Mouse (Mus musculus) fibroblast of lung, adult 2 months (primary cell): ENCODE results near the gene Slco6c1.

ENCODE experiments used
- DNase-seq: peaks from one replicate; pipeline ENCODE4 v3.0.0-alpha.2; 2011; ENCODE audit warnings: low read depth

Slco6c1 gene

DNA sequence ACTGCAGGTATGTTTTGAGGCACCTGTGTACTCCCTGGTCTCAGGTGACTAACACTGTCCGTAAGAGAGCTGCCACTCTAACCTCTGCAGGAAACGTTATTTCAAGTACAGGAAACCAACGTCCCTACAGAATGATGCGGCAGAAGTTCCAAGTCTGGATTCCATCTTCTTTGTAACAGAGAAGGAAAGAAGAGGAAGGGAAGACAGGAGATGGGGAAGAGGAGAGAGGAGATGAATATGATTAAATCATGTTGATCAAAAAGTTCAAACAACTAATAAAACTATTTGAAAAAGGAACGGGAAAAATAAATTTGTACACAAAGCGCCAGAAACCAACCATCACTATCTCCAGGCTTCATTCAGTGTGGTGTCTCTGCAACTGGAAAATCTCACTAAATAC, at the start of gene Slco6c1:
Gene Slco6c1, minus strand, starts transcription at position 101 of the 400 bp plus-strand sequence.
- DNase-seq = no peak

DNA sequence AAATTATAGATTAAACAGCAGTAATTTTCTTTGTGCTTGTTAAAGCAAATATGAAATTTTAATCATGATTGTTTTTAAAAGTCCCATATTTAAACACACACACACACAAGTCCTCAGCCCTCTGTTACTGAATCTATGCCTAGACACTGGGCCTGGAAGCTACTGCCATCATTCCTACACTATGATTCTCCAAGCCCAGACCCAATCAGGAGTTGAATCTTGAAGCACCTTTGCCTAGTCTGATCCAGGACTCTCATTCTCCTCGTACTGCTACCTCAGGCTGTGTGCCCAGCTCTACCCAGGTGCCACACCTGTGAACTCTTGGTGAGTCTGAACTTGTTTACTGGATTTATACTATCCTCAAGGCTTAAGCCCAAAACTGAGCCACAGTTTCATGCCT, 89.1 kb downstream of the Slco6c1 start:
- no peak for DNase-seq

DNA sequence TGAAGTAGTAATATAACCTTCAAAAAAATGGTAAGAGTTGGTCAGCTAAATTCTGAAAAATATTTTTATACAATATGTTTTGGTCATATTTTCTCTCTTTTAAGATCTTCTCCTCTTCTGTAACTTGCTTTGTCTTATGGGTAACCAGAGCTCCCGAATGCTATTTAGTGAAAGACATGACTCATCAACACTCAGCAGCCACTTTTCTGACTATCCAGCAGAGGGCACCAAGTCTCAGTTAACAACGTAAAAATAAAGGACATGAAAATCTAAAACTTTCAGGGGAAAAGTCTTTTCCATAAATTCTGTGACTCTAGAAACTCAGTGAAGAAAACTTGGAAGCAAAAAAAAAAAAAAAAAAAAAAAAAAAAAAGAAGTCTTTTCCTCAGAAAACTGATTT, 89.6 kb downstream of the Slco6c1 start:
- no peak for DNase-seq

DNA sequence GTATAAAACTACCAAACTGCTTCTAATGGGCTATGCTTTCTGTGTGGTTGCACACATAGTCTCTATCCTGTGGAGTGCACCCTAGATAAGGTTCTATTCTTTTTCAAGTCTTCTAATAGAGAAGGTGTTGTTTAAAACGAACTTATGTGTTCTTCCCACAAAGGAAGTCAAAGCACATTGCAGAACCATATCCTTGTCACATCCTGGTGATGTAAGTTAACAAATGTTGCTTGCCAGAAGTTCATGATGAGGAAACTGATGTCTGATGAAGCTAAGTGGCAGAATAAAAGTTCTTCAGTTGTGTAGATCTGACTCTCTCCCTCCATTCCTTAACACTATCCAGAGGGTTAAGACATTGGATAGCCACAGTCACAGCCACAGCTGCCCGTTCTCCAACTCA, 90.1 kb downstream of the Slco6c1 start:
- DNase-seq = no peak

DNA sequence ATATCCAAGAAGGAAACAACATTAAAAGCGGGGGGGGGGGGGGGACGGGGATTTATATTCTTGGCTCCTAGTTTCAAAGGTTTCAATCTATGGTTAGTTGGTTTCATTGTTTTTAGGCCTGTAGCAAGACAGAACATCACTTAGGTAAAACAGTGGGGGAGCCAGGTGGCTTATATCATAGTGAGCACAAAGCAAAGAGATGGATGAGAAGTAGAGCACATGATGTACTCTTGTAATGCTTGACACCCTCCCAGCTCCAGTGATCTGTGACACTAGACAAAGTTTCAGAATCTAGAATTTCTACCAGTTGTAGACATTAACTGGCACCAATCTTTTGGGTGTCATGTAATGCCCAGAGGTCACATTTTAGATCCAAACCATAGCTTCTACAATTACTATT, 106.7 kb downstream of the Slco6c1 start:
- DNase-seq = no peak

DNA sequence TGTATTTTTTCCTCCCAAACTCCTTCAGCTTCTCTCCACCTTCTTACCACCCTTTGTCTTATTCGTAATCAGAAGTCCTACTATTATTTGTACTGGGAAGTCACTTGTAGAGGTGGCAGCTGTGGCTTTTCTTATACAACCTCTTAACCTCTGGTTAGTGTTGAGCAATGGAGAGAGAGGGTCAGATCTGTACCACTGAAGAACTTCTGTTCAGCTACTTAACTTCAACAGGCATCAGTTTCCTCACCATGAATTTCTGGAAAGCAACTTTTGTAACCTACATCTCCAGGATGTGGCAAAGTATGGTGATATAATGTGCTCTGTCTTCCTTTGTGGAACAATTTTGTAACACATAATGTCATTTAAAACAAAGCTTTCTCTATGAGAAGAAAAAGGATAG, 108.7 kb downstream of the Slco6c1 start:
- DNase-seq = no peak

DNA sequence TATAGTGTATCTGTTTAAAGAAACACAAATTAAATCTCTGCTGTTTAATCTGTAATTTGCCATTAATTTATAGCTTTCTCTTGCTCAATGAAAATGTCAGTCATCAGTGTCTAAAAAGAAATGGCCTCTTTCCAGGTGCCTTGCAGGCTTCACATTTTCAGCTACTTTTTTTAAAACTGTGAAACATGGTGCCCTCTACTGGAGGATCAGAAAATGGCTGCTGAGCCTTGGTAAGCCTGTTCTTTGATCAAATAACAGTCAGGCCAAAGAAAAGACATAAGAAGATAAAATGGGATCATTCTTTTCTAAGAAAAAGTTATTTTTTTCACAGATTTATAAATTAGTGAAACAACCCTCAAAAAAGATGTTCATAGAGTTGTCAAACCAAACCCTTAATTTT, 109.1 kb downstream of the Slco6c1 start:
- DNase-seq = no peak
